Comparison of ENCODE assay signal across 8 mouse cellular contexts in the genomic region with DNA sequence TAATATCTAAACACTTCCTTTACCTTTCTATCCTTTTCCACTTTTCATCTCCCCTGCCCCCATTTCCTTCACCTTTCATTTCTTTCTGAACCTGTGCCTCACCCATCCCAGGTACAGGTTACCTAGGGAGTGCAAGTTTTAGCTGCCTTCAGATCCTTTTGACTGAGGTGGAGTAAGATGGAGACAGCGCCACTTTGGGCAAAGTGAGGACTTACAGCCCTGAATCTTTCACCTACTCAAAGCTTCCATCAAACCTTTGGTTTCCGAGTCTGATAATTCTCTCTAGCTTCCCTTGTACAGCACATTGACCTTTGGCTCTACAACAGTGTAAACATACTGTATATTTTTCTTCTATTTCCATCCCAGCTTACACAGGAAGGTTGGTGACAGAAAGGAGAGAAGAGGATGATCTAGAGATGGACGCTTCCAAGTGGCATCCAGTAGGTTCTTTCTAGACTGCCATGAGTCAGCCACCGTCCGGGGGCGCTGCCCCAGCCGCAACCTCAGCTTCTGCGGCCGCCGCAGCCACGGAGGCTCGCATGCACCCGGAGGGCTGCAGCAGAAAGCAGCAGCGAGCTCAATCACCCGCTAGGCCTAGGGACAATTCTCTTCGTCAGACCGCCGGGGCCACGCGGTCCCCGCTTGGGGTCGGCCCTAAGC. TPM values are rescaled to one million over a fixed set of nuclear protein-coding genes. Genes with fewer than 3 reads are reported as not detected.
DNase-seq lines count a peak whose midpoint lies in the region; ATAC-seq and TF ChIP-seq lines count a peak whose summit lies in the region.

No protein-coding gene starts in this region.

- H3K4me3 ChIP-seq in layer of hippocampus, adult 2 months, result peak overlapping the region; percentile 93
- peak overlapping the region; percentile 37 for H3K4me3 ChIP-seq in brown adipose tissue, adult 24 weeks (ENCODE audit: insufficient read depth, low read depth, low read length)
- H3K4me3 ChIP-seq in forebrain, embryonic 16.5 days (replicated peaks; ENCODE audit: low read length), result peak overlapping the region; percentile 88
- H3K4me3 ChIP-seq in liver, embryonic 14.5 days (ENCODE audit: insufficient read depth in 1 of 2, low read depth in 2 of 2, low read length in 2 of 2), result peak overlapping the region; percentile 15 to 39; a peak in 3 of 4 replicates
- H3K4me3 ChIP-seq in stomach, embryonic 16.5 days (replicated peaks; ENCODE audit: low read length), result peak overlapping the region; percentile 57

- peaks cover 9% of the 10 kb centered on the region for H3K36me3 ChIP-seq in forebrain, embryonic 16.5 days (ENCODE audit: control insufficient read depth, insufficient read depth)
- no peaks in the 10 kb centered on the region for H3K36me3 ChIP-seq in liver, embryonic 14.5 days (replicated peaks; ENCODE audit: control insufficient read depth, insufficient read depth, low read depth)
- H3K36me3 ChIP-seq in stomach, embryonic 16.5 days (ENCODE audit: control insufficient read depth, insufficient read depth, low read length), result no peaks in the 10 kb centered on the region

- intact Hi-C loops in heart, postnatal 10 days (cut with DNase I), result no loop called here

- TF ChIP-seq EP300 in liver, embryonic 14.5 days (IDR thresholded peaks at IDR 0.05; ENCODE audit: low read depth), result no peak

- no peaks in the 10 kb centered on the region for H3K9me3 ChIP-seq in forebrain, embryonic 16.5 days (ENCODE audit: control insufficient read depth, low read length)
- no peaks in the 10 kb centered on the region for H3K9me3 ChIP-seq in liver, embryonic 14.5 days (ENCODE audit: control insufficient read depth, low read length)
- no peaks in the 10 kb centered on the region for H3K9me3 ChIP-seq in stomach, embryonic 16.5 days (replicated peaks; ENCODE audit: control insufficient read depth, low read length)

- peak; percentile 16 for ATAC-seq in forebrain, embryonic 16.5 days
- no peak; the same call in 1 of the 2 replicates for ATAC-seq in liver, embryonic 14.5 days (ENCODE audit: insufficient read depth)
- no peak for ATAC-seq in stomach, embryonic 16.5 days (ENCODE audit: insufficient read depth, low FRiP score)

- peak; percentile 59 for TF ChIP-seq CTCF in layer of hippocampus, adult 2 months (conservative IDR thresholded peaks at IDR 0.05)
- no peak for TF ChIP-seq CTCF in liver, embryonic 14.5 days (IDR thresholded peaks at IDR 0.05; ENCODE audit: low read depth)

- H3K4me1 ChIP-seq in brown adipose tissue, adult 24 weeks (ENCODE audit: control insufficient read depth, insufficient read depth, insufficient read length, low read length), result no peaks in the 10 kb centered on the region; the same call in 1 of the 2 replicates
- peaks cover 30% of the 10 kb centered on the region for H3K4me1 ChIP-seq in forebrain, embryonic 16.5 days (replicated peaks; ENCODE audit: control insufficient read depth, insufficient read depth, low read length)
- H3K4me1 ChIP-seq in liver, embryonic 14.5 days (replicated peaks; ENCODE audit: control insufficient read depth in 2 of 2, insufficient read depth in 2 of 2, low read length in 1 of 2), result no peaks in the 10 kb centered on the region
- peaks cover 11% of the 10 kb centered on the region for H3K4me1 ChIP-seq in stomach, embryonic 16.5 days (ENCODE audit: control insufficient read depth, insufficient read depth, low read length)

- no peaks in the 10 kb centered on the region for H3K27me3 ChIP-seq in forebrain, embryonic 16.5 days (replicated peaks; ENCODE audit: control insufficient read depth, insufficient read depth, low read length)
- H3K27me3 ChIP-seq in liver, embryonic 14.5 days (ENCODE audit: control insufficient read depth, insufficient read depth, low read length), result peaks cover 46% of the 10 kb centered on the region
- peaks cover 46% of the 10 kb centered on the region for H3K27me3 ChIP-seq in stomach, embryonic 16.5 days (ENCODE audit: control insufficient read depth, insufficient read depth, low read length)

- DNase-seq in layer of hippocampus, adult 2 months (ENCODE audit: low spot score in 2 of 2), result peak; percentile 16 to 54
- DNase-seq in layer of hippocampus, adult 11-12 months (ENCODE audit: low spot score), result no peak
- DNase-seq in liver, embryonic 14.5 days (ENCODE audit: low read depth in 3 of 3, low spot score in 3 of 3), result no peak
- no peak for DNase-seq in adrenal gland, adult 18-20 months (ENCODE audit: low spot score in 2 of 2)
- DNase-seq in heart, postnatal 10 days, result no peak

- WGBS in forebrain, embryonic 16.5 days, result under 1% methylated on average over 22 of the region's 22 CpGs
- under 1% methylated on average over 22 of the region's 22 CpGs for WGBS in liver, embryonic 14.5 days (ENCODE audit: insufficient replicate concordance)
- WGBS in stomach, embryonic 16.5 days, result 1% methylated on average over 22 of the region's 22 CpGs

- peak overlapping the region; percentile 92 for H3K9ac ChIP-seq in forebrain, embryonic 16.5 days (replicated peaks; ENCODE audit: low read depth, low read length)
- H3K9ac ChIP-seq in liver, embryonic 14.5 days (replicated peaks), result no peak overlapping the region
- H3K9ac ChIP-seq in stomach, embryonic 16.5 days (ENCODE audit: low read length), result no peak overlapping the region

- H3K27ac ChIP-seq in layer of hippocampus, adult 2 months, result peak overlapping the region; percentile 99
- H3K27ac ChIP-seq in brown adipose tissue, adult 24 weeks (replicated peaks; ENCODE audit: low read depth, low read length), result no peak overlapping the region
- H3K27ac ChIP-seq in forebrain, embryonic 16.5 days (ENCODE audit: low read length), result peak overlapping the region; percentile 96
- H3K27ac ChIP-seq in liver, embryonic 14.5 days, result no peak overlapping the region
- no peak overlapping the region for H3K27ac ChIP-seq in stomach, embryonic 16.5 days (ENCODE audit: low read length)

- peak overlapping the region; percentile 96 for H3K4me2 ChIP-seq in forebrain, embryonic 16.5 days (ENCODE audit: low read length)
- peak overlapping the region; percentile 50 for H3K4me2 ChIP-seq in liver, embryonic 14.5 days (ENCODE audit: low read depth)
- H3K4me2 ChIP-seq in stomach, embryonic 16.5 days (ENCODE audit: low read depth, low read length), result peak overlapping the region; percentile 86

RNA-seq across cellular contexts. Expression of a gene that starts 2.7 kb away (rescaled TPM):
- total RNA-seq in layer of hippocampus, adult 2 months (2021), result 100 to 1,000 TPM; 176 to 178 TPM
- not detected in 2 replicates for polyA plus RNA-seq in brown adipose tissue, adult 24 weeks (2012; ENCODE audit: insufficient read depth, insufficient read length, missing spikeins)
- 101 and 106 TPM in 2 replicates for polyA plus RNA-seq in forebrain, embryonic 16.5 days (2015; fragmentation: Nextera tagmentation; extraction: Ambion mirVana)
- 0.02 and 0.08 TPM in 2 replicates for polyA plus RNA-seq in liver, embryonic 14.5 days (2012; rRNA removed)
- polyA plus RNA-seq in liver, embryonic 14.5 days (2014; fragmentation: Nextera tagmentation; extraction: Ambion mirVana), result not detected in 2 replicates
- 2.1 and 2.7 TPM in 2 replicates for polyA plus RNA-seq in stomach, embryonic 16.5 days (2015; fragmentation: Nextera tagmentation; extraction: Ambion mirVana)
- total RNA-seq in adrenal gland, adult 18-20 months (2021), result 1 to 10 TPM; 9.5 to 9.7 TPM
- not detected for total RNA-seq in heart, postnatal 10 days (2021)

RNA-seq across cellular contexts. Expression of a gene that starts 52.4 kb away (rescaled TPM):
- 10 to 100 TPM; 28.0 to 29.8 TPM for total RNA-seq in layer of hippocampus, adult 2 months (2021)
- polyA plus RNA-seq in brown adipose tissue, adult 24 weeks (2012; ENCODE audit: insufficient read depth, insufficient read length, missing spikeins), result 2.0 TPM in 1 of 2 replicates, not detected in the other
- polyA plus RNA-seq in forebrain, embryonic 16.5 days (2015; fragmentation: Nextera tagmentation; extraction: Ambion mirVana), result 16.3 and 18.5 TPM in 2 replicates
- polyA plus RNA-seq in liver, embryonic 14.5 days (2012; rRNA removed), result not detected in 2 replicates
- not detected in 2 replicates for polyA plus RNA-seq in liver, embryonic 14.5 days (2014; fragmentation: Nextera tagmentation; extraction: Ambion mirVana)
- 0.52 and 0.56 TPM in 2 replicates for polyA plus RNA-seq in stomach, embryonic 16.5 days (2015; fragmentation: Nextera tagmentation; extraction: Ambion mirVana)
- total RNA-seq in adrenal gland, adult 18-20 months (2021), result 1 to 10 TPM; 2.5 to 3.8 TPM
- total RNA-seq in heart, postnatal 10 days (2021), result not detected

Comparison
In these comparisons a context has a peak if more than half of its experiments do, and no peak if none do; other contexts are left out.
1. DNase-seq: peak in layer of hippocampus, adult 2 months (2 of 2); none in layer of hippocampus, adult 11-12 months (single experiment), liver, embryonic 14.5 days (0 of 3), adrenal gland, adult 18-20 months (0 of 2) and heart, postnatal 10 days (0 of 2).
2. H3K27ac ChIP-seq: peak in layer of hippocampus, adult 2 months (single experiment) and forebrain, embryonic 16.5 days (single experiment); none in brown adipose tissue, adult 24 weeks (single experiment), liver, embryonic 14.5 days (single experiment) and stomach, embryonic 16.5 days (single experiment).
3. H3K4me3 ChIP-seq: peak in every context shown above with its lines; median percentile 93 in layer of hippocampus, adult 2 months; 88 in forebrain, embryonic 16.5 days; 57 in stomach, embryonic 16.5 days; 37 in brown adipose tissue, adult 24 weeks; 27 in liver, embryonic 14.5 days.
4. RNA of a gene that starts 2.7 kb away (polyA plus RNA-seq): 101 to 106 TPM in forebrain, embryonic 16.5 days; 2.1 to 2.7 TPM in stomach, embryonic 16.5 days, 0.02 to 0.08 TPM in liver, embryonic 14.5 days and not detected in brown adipose tissue, adult 24 weeks; every median in the first group is over 10 times any median in the second.
5. Peak in every context shown above with its lines, with median percentiles within 50 percentile points of each other: H3K4me2 ChIP-seq.